12 mouse cellular contexts compared by ENCODE assay signal in the genomic region with DNA sequence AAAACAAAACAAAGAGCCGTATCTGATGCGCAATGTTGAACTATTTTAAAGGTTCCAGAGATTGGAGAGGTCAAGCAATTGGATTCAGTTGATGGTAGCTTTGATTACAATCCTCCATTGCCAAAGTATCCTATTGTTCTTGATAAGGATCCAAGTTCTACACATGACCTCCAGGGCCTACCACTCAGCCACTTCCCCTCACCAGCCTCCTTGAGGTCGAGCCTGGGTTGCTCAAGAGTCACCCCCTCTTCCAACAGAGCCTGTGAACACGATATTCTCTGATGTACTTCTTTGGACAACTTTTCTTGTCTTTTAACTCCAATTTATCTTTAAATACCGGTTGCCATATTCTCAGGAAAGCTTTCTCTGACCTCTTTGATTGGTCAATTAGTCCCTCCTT.
"Had no signal": no experiment of that assay in that cellular context is flagged by ENCODE, and none has a peak within 500 bp of the region (broad histone marks: within the 10 kb centered on the region; RNA-seq: fewer than 3 reads in every experiment).

No protein-coding gene starts in this region.

- DNase-seq: kidney, adult 8-10 months; kidney, postnatal 25 days; layer of hippocampus, postnatal 36 days; liver, embryonic 13.5 days; liver, postnatal 0 days; lung, postnatal 14 days; retina, postnatal 1 day; right cerebral cortex, postnatal 4 days; spleen, adult 18-20 months; thymus, adult 18-20 months; thymus, postnatal 14 days had no signal

- ATAC-seq: intestine, postnatal 0 days; liver, postnatal 0 days had no signal
